Mouse (Mus musculus) heart, embryonic 14.5 days (tissue): ENCODE measurements around the gene Tspan9. TPM values are rescaled to one million over a fixed set of nuclear protein-coding genes. Genes with fewer than 3 reads are reported as not detected.

Experiments
- ATAC-seq: fragments of 200-750 bp; cut with Nextera tagmentation; 2 replicates; pipeline ENCODE4 v1.8.0; 2017; ENCODE audit warnings: low read depth, moderate TSS enrichment; ENCODE audit not compliant: insufficient number of reproducible peaks, insufficient read depth, low FRiP score
- H3K27ac ChIP-seq, 2 experiments: fragments of 200-500 bp in 1 of 2; fragments of 300-500 bp in 1 of 2; sonication (generic) in 1 of 2; replicated peaks in 1 of 2; 2 replicates each; pipeline ENCODE4 v1.5.1; 2012 to 2014; ENCODE audit warnings: low read depth in 2 of 2, low read length in 2 of 2, control low read depth in 1 of 2, mild to moderate bottlenecking in 1 of 2, mixed read lengths in 1 of 2; ENCODE audit not compliant: control insufficient read depth in 1 of 2, insufficient read depth in 1 of 2
- H3K27me3 ChIP-seq: fragments of 300-500 bp; sonication (generic); 2 replicates; pipeline ENCODE4 v1.6.1; 2014; ENCODE audit warnings: mild to moderate bottlenecking, low read length, control low read depth; ENCODE audit not compliant: control insufficient read depth, insufficient read depth
- H3K36me3 ChIP-seq: fragments of 300-500 bp; sonication (generic); 2 replicates; pipeline ENCODE4 v1.6.1; 2014; ENCODE audit warnings: mild to moderate bottlenecking, control low read depth, low read length, mixed read lengths; ENCODE audit not compliant: control insufficient read depth, insufficient read depth
- H3K4me1 ChIP-seq, 2 experiments: fragments of 200-500 bp in 1 of 2; fragments of 300-500 bp in 1 of 2; sonication (generic) in 1 of 2; 2 replicates each; pipeline ENCODE4 v1.6.1; 2012 to 2014; ENCODE audit warnings: low read length in 2 of 2, control low read depth in 1 of 2, mixed read lengths in 1 of 2; ENCODE audit not compliant: control insufficient read depth in 2 of 2, insufficient read depth in 2 of 2
- H3K4me2 ChIP-seq: fragments of 300-500 bp; sonication (generic); 2 replicates; pipeline ENCODE4 v1.6.1; 2014; ENCODE audit warnings: mild to moderate bottlenecking, low read length
- H3K4me3 ChIP-seq, 2 experiments: fragments of 200-500 bp in 1 of 2; fragments of 300-500 bp in 1 of 2; sonication (generic) in 1 of 2; 2 replicates each; pipeline ENCODE4 v1.5.1; 2012 to 2014; ENCODE audit warnings: low read length in 2 of 2, mild to moderate bottlenecking in 2 of 2, control low read depth in 1 of 2, low read depth in 1 of 2, moderate library complexity in 1 of 2; ENCODE audit not compliant: control insufficient read depth in 1 of 2, insufficient read depth in 1 of 2
- H3K9ac ChIP-seq: fragments of 300-500 bp; sonication (generic); 2 replicates; pipeline ENCODE4 v1.6.1; 2014; ENCODE audit warnings: mild to moderate bottlenecking, low read length
- H3K9me3 ChIP-seq: fragments of 300-500 bp; sonication (generic); 2 replicates; pipeline ENCODE4 v1.6.1; 2016; ENCODE audit warnings: low read length, control low read depth; ENCODE audit not compliant: control insufficient read depth
- WGBS: fragments of 180-500 bp; shearing (Covaris S2); extraction: QIAGEN DNeasy Blood & Tissue Kit; methylation state at CpG from one replicate; pipeline ENCODE4 v1.1.7; 2014; 5-methylcytosine and 5-hydroxymethylcytosine counted together
- polyA plus RNA-seq: library from polyadenylated mRNA; unstranded; fragments of >200 nt; fragmentation: Nextera tagmentation; extraction: Ambion mirVana; gene quantifications from 2 replicates; pipeline ENCODE4 v1.2.1, GENCODE M21; 2014

Gene Tspan9
- polyA plus RNA-seq, 1 experiment from 2014 or later: 143 TPM

GRCm38 (mm10) chr6:128046799-128047198 is 96.6 kb downstream of the Tspan9 start:
- Histone ChIP-seq H3K9ac (peak overlapping the region; percentile 54), H3K27ac (peak overlapping the region; percentile 72 to 87), H3K4me2 (no peak overlapping the region), H3K4me3 (no peak overlapping the region), H3K36me3 (no peaks in the 10 kb centered on the region), H3K9me3 (no peaks in the 10 kb centered on the region), H3K27me3 (no peaks in the 10 kb centered on the region), H3K4me1 (peaks cover 48 to 69% of the 10 kb centered on the region in 2 experiments)
- peak; percentile 74 for ATAC-seq
- 18% methylated on average over 6 of the region's 6 CpGs for WGBS

DNA sequence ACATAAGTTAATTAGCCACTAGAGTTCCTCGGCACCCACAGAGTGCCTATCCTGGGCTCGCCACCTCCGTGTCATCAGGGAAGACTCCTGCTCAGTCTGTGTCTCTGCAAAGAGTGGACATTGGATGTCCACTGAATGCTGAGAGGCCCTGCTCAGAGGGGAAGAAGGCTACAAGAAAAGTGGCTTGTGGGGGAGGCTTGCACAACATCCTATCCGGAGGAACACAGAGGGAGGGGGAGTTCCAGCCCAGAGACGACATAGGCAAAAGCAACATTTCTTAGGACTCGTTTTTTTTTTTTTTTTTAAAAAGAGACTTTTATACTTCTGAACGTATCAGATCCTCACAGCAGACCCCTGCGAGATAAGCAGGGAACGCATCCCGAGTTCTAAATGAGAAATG is 98.7 kb downstream of the Tspan9 start:
- H3K27me3 ChIP-seq: no peaks in the 10 kb centered on the region
- no peak overlapping the region for H3K4me2 ChIP-seq
- H3K4me3 ChIP-seq: no peak overlapping the region
- peak overlapping the region in 1 of 2 experiments; percentile 20; a peak in 2 of 4 replicates for H3K27ac ChIP-seq
- no peaks in the 10 kb centered on the region for H3K36me3 ChIP-seq
- no peak overlapping the region; the same call in 1 of the 2 replicates for H3K9ac ChIP-seq
- ATAC-seq: no peak
- H3K9me3 ChIP-seq: no peaks in the 10 kb centered on the region
- H3K4me1 ChIP-seq: peaks cover 57 to 81% of the 10 kb centered on the region in 2 experiments
- 50% methylated on average over 10 of the region's 10 CpGs for WGBS

- H3K9ac ChIP-seq: no peak overlapping the region
- no peak overlapping the region for H3K27ac ChIP-seq
- peaks cover 60 to 80% of the 10 kb centered on the region in 2 experiments for H3K4me1 ChIP-seq
- no peak for ATAC-seq
- H3K36me3 ChIP-seq: no peaks in the 10 kb centered on the region
- H3K27me3 ChIP-seq: no peaks in the 10 kb centered on the region
- H3K4me2 ChIP-seq: no peak overlapping the region
- WGBS: 70% methylated on average over 6 of the region's 6 CpGs
- no peaks in the 10 kb centered on the region for H3K9me3 ChIP-seq
- H3K4me3 ChIP-seq: no peak overlapping the region
Measured at GRCm38 (mm10) chr6:128043486-128043885, 99.9 kb downstream of the Tspan9 start.

DNA sequence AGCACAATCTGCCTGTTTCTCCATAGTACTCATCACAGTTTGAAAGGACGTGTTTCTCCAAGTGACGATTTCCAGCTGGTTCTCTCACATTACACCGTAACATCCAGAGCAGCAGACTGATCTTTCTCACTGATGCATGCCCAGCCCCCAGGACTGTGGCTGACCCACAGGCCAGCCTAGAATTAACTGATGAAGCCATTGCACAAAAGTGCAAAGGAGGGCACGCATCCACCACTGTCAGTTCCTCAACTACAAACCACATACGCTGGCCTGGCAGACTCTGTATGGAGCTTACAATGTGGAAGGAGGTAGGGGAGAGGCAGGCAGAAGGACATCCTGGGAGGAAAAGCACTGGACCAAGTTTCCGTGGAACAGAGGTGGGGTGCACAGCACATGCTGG is 101.6 kb downstream of the Tspan9 start:
- no peaks in the 10 kb centered on the region for H3K36me3 ChIP-seq
- no peak overlapping the region for H3K4me2 ChIP-seq
- H3K4me3 ChIP-seq: no peak overlapping the region
- peaks cover 58 to 80% of the 10 kb centered on the region in 2 experiments for H3K4me1 ChIP-seq
- H3K27me3 ChIP-seq: no peaks in the 10 kb centered on the region
- H3K27ac ChIP-seq: 0 out of 4 replicates have a peak overlapping the region, but pooled peaks of 1 of the 2 experiments have one; percentile 20
- H3K9me3 ChIP-seq: no peaks in the 10 kb centered on the region
- no peak overlapping the region for H3K9ac ChIP-seq
- ATAC-seq: no peak
- WGBS: 55% methylated on average over 6 of the region's 6 CpGs

DNA sequence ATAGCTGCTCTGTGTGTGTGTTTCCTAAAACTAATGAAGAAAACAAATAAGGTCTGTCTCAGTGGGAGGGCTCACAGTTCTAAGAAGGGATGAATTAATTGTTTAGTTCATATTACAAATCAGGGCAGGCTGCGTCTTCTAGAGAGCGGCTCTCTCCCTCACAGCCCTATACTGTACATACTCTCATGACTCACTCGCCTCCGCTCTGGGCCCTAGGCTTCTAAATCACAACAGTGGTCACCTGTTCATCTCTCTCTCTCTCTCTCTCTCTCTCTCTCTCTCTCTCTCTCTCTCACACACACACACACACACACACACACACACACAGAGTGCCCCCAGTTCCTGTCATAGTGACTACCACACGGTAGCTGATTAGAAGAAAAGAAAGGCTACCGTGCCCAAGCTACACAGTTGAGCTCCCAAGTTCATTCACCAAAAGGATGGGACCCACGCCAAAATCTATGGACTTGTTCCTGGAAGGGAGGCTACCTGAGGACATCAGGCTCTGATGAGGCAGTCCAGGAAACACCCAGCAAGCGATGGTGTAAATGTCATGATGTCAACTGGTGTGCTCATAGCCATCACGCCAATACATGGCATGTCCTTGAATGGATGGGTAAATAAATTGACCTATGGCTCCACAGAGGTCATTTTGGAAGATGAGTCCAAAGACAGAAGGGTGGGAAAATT is 104.2 kb downstream of the Tspan9 start:
- Histone ChIP-seq H3K36me3 (no peaks in the 10 kb centered on the region), H3K27me3 (no peaks in the 10 kb centered on the region), H3K27ac (no peak overlapping the region), H3K4me3 (no peak overlapping the region), H3K9ac (no peak overlapping the region), H3K9me3 (no peaks in the 10 kb centered on the region), H3K4me1 (peaks cover 62 to 76% of the 10 kb centered on the region in 2 experiments), H3K4me2 (no peak overlapping the region)
- 75% methylated on average over 9 of the region's 9 CpGs for WGBS
- ATAC-seq: no peak

GRCm38 (mm10) chr6:128038568-128038967 is 104.8 kb downstream of the Tspan9 start:
- Histone ChIP-seq H3K4me1 (peaks cover 59 to 77% of the 10 kb centered on the region in 2 experiments), H3K4me2 (no peak overlapping the region), H3K27me3 (no peaks in the 10 kb centered on the region), H3K9me3 (no peaks in the 10 kb centered on the region), H3K4me3 (no peak overlapping the region), H3K27ac (no peak overlapping the region; a peak in 1 of 4 replicates), H3K36me3 (no peaks in the 10 kb centered on the region), H3K9ac (no peak overlapping the region)
- no peak for ATAC-seq
- WGBS: 50% methylated on average over 6 of the region's 6 CpGs

- no peaks in the 10 kb centered on the region for H3K27me3 ChIP-seq
- H3K36me3 ChIP-seq: no peaks in the 10 kb centered on the region
- H3K9me3 ChIP-seq: no peaks in the 10 kb centered on the region
- WGBS: 69% methylated on average over 9 of the region's 9 CpGs
- ATAC-seq: no peak
- no peak overlapping the region for H3K4me3 ChIP-seq
- H3K27ac ChIP-seq: peak overlapping the region in 1 of 2 experiments; percentile 93; a peak in 1 of 4 replicates
- H3K9ac ChIP-seq: peak overlapping the region; percentile 27; the same call in 1 of the 2 replicates
- peaks cover 50 to 76% of the 10 kb centered on the region in 2 experiments for H3K4me1 ChIP-seq
- H3K4me2 ChIP-seq: no peak overlapping the region
Measured at GRCm38 (mm10) chr6:128036597-128036996, 106.8 kb downstream of the Tspan9 start.
